Mouse (Mus musculus): ENCODE measurements at regions not wholly inside any gene's neighbourhood (a gene's known extent, or its start where the extent isn't known, plus 50 kb on each side); places are given as distances from the start of the nearest gene placed in this dataset.

DNA sequence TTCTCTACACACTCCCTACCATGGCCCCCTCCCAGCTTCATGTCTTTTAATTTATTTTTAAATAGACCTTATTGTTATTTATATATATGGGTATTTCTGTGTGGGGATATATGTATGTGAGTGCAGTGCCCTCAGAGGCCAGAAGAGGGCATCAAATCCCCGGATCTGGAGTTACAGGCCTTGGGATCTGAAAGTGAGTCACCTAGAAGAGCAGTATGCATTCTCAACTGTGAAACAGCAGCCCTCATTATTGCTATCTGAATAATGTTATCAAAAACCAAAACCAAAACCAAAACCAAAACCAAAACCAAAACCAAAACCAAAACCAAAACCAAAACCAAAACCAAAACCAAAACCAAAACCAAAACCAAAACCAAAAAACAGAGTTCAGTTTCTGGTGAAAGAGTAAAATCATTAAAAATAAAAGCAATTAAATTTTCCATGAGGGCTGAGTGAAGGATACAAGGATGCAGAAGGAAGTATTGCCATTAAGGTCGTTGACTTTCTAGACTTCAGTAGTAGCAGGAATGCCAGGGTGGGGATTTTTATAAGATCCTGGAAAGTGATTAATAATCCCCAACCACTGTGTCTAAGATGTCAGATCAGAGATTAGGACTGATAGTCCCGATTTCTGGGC, 299.0 kb downstream of the Brinp2 start:
- H3K4me1 ChIP-seq (ENCODE audit: insufficient read depth, low read length) = no peaks in the 10 kb centered on the region
- TF ChIP-seq CTCF (IDR thresholded peaks at IDR 0.05; ENCODE audit: low read depth) = peak; percentile 30; the same call in 1 of the 2 replicates
- H3K9me3 ChIP-seq (ENCODE audit: low read length) = no peaks in the 10 kb centered on the region
- WGBS = 71% methylated on average over 3 of the region's 3 CpGs
- no peaks in the 10 kb centered on the region for H3K27me3 ChIP-seq (ENCODE audit: insufficient read depth, low read length)
- H3K27ac ChIP-seq = no peak overlapping the region
- H3K4me2 ChIP-seq (ENCODE audit: low read depth, low read length) = no peak overlapping the region
- no peak for ATAC-seq
- no peak overlapping the region for H3K9ac ChIP-seq (replicated peaks; ENCODE audit: low read length)
- no peaks in the 10 kb centered on the region for H3K36me3 ChIP-seq (ENCODE audit: insufficient read depth, low read length)
- no peak overlapping the region for H3K4me3 ChIP-seq (ENCODE audit: low read length)
- peak; percentile 25 for DNase-seq (ENCODE audit: low spot score)

DNA sequence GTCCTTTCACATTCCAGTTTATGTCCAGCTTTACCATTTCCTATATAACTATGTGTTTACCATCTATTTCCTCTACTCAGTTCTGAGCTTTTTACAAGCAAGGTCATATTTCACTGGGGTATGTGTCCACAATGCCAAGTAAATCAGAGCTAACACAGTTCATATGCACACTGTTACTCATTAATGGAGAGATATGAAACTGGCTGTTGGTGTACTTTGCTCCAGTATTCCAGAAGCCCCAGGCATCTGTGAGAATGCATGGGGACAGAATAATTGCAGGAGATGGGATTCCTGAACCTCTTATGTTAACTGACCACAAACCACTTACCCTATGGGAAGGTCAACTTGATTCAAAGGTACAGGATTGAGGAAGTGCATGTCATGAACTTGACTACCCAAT, 298.3 kb downstream of the Brinp2 start:
- Histone ChIP-seq H3K4me2 (ENCODE audit: low read depth, low read length) (no peak overlapping the region), H3K36me3 (ENCODE audit: insufficient read depth, low read length) (no peaks in the 10 kb centered on the region), H3K9me3 (ENCODE audit: low read length) (no peaks in the 10 kb centered on the region), H3K27ac (no peak overlapping the region), H3K27me3 (ENCODE audit: insufficient read depth, low read length) (no peaks in the 10 kb centered on the region), H3K4me3 (ENCODE audit: low read length) (no peak overlapping the region), H3K4me1 (ENCODE audit: insufficient read depth, low read length) (no peaks in the 10 kb centered on the region), H3K9ac (replicated peaks; ENCODE audit: low read length) (no peak overlapping the region)
- ATAC-seq = no peak
- DNase-seq (ENCODE audit: low spot score) = no peak
- TF ChIP-seq CTCF (IDR thresholded peaks at IDR 0.05; ENCODE audit: low read depth) = no peak

DNA sequence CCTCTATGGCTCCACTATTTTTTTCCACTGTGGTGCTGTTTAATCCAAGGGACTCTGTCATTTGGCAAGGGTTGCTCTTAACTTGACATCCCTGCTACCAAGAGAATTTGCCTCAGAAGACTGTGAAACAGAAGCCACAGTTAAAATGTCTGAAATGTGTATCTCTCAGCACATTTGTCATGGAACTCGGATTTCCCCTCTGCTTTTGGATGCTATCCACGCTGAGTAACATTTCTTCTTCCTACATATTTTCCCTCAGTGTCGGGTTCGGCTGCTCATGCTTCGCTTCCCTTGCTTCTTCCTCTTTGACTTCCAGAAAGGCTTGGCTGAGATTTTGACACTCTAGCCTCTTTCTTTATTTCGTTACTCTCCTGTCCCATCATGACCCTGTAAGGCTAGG, 294.1 kb downstream of the Brinp2 start:
- WGBS = 84% methylated on average over 6 of the region's 6 CpGs
- H3K36me3 ChIP-seq (ENCODE audit: insufficient read depth, low read length) = no peaks in the 10 kb centered on the region
- no peaks in the 10 kb centered on the region for H3K27me3 ChIP-seq (ENCODE audit: insufficient read depth, low read length)
- ATAC-seq (no peak), DNase-seq (ENCODE audit: low spot score) (no peak)
- no peak overlapping the region for H3K4me3 ChIP-seq (ENCODE audit: low read length)
- no peak for TF ChIP-seq CTCF (IDR thresholded peaks at IDR 0.05; ENCODE audit: low read depth)
- H3K9ac ChIP-seq (replicated peaks; ENCODE audit: low read length) = no peak overlapping the region
- no peak overlapping the region for H3K4me2 ChIP-seq (ENCODE audit: low read depth, low read length)
- H3K4me1 ChIP-seq (ENCODE audit: insufficient read depth, low read length) = no peaks in the 10 kb centered on the region
- H3K9me3 ChIP-seq (ENCODE audit: low read length) = no peaks in the 10 kb centered on the region
- no peak overlapping the region for H3K27ac ChIP-seq

DNA sequence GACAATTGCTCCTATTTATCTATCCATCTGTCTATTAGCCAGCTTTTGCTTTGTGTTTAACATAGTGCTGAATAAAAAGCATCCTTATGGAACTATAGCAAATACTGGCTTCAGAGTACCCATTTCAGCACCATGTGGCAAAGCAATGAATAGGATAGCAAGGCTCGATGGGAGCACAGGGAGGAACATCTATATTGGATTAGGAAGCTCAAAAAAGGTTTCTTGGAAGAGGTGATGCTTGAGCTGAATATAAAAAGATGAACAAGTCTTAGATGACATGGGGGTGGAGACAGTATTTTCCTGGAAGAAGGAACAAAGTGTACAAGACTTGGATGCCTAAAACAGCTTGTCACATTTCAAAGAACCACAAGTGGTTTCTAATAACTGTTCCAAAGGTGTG, 273.9 kb downstream of the Brinp2 start:
- no peak for TF ChIP-seq CTCF (IDR thresholded peaks at IDR 0.05; ENCODE audit: low read depth)
- Histone ChIP-seq H3K4me1 (ENCODE audit: insufficient read depth, low read length) (no peaks in the 10 kb centered on the region), H3K9ac (replicated peaks; ENCODE audit: low read length) (no peak overlapping the region), H3K27me3 (ENCODE audit: insufficient read depth, low read length) (no peaks in the 10 kb centered on the region), H3K27ac (no peak overlapping the region), H3K4me2 (ENCODE audit: low read depth, low read length) (no peak overlapping the region), H3K9me3 (ENCODE audit: low read length) (no peaks in the 10 kb centered on the region), H3K4me3 (ENCODE audit: low read length) (no peak overlapping the region), H3K36me3 (ENCODE audit: insufficient read depth, low read length) (no peaks in the 10 kb centered on the region)
- 84% methylated on average over 1 of the region's 1 CpGs for WGBS
- ATAC-seq = no peak
- DNase-seq (ENCODE audit: low spot score) = no peak

DNA sequence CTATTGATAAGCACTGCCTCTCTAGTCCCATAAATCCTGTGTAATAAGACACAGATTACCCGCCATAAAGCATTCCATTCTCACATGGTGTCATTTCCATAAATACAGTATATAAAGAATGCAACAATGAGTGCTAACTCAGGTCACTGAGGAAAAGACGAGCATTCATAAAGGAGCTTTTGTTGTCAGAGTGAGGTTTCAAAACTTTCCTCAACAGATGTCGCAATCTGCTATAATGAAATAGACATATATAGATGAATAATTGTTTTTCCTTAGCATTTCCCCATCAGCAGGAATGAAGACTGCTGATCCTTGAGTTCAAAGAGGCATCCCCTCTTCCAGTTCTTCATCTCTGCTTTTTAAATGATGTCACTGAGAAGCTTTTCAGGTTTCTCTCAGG, 270.3 kb downstream of the Brinp2 start:
- WGBS = 78% methylated on average over 3 of the region's 3 CpGs
- Histone ChIP-seq H3K27me3 (ENCODE audit: insufficient read depth, low read length) (no peaks in the 10 kb centered on the region), H3K36me3 (ENCODE audit: insufficient read depth, low read length) (no peaks in the 10 kb centered on the region), H3K9ac (replicated peaks; ENCODE audit: low read length) (no peak overlapping the region), H3K4me2 (ENCODE audit: low read depth, low read length) (no peak overlapping the region), H3K4me3 (ENCODE audit: low read length) (no peak overlapping the region), H3K9me3 (ENCODE audit: low read length) (no peaks in the 10 kb centered on the region), H3K27ac (no peak overlapping the region), H3K4me1 (ENCODE audit: insufficient read depth, low read length) (no peaks in the 10 kb centered on the region)
- no peak for ATAC-seq
- no peak for TF ChIP-seq CTCF (IDR thresholded peaks at IDR 0.05; ENCODE audit: low read depth)
- DNase-seq (ENCODE audit: low spot score) = no peak

DNA sequence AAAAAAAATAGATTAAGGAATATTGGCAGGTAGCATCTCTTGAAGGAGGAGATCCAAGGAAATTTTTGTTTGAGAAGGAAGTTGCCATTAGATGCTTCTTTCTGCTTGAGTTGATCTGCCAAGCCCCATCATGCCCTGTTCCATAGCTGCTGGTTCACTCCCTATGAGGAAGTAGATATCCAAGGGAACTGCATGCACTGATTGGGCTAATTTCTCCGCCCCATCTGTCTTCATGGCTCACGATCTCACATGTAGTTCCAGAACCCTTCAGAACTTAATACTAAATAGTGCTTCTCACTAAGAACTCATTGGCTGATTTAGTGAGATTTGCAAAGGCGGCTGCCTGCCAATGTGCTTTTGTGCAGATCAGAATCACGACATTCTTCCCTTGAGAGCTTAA, 258.6 kb downstream of the Brinp2 start:
- ATAC-seq (no peak), DNase-seq (ENCODE audit: low spot score) (no peak)
- Histone ChIP-seq H3K4me1 (ENCODE audit: insufficient read depth, low read length) (no peaks in the 10 kb centered on the region), H3K9me3 (ENCODE audit: low read length) (no peaks in the 10 kb centered on the region), H3K9ac (replicated peaks; ENCODE audit: low read length) (no peak overlapping the region), H3K4me2 (ENCODE audit: low read depth, low read length) (no peak overlapping the region), H3K4me3 (ENCODE audit: low read length) (no peak overlapping the region), H3K27me3 (ENCODE audit: insufficient read depth, low read length) (no peaks in the 10 kb centered on the region), H3K36me3 (ENCODE audit: insufficient read depth, low read length) (no peaks in the 10 kb centered on the region), H3K27ac (no peak overlapping the region)
- TF ChIP-seq CTCF (IDR thresholded peaks at IDR 0.05; ENCODE audit: low read depth) = no peak
- WGBS = 80% methylated on average over 4 of the region's 4 CpGs

DNA sequence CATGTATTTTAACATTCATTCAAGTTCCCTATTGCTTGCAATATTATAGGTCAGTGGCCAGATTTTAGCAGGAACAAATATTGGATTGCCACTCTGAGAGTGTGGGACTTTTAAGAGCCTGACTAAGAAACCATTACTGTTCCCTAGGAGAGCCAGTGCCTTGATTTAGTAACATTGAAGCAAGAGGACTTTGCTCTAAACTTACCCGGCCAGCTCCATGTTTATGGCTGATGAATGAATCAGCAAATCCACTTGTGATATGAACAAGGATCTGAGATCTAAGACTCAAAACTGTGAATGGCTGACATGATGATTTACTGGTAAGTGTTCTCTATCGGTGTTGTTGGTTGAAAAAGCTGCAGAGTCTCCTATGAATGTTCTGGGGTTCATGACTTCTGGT, 236.4 kb downstream of the Brinp2 start:
- H3K36me3 ChIP-seq (ENCODE audit: insufficient read depth, low read length) = no peaks in the 10 kb centered on the region
- no peak overlapping the region for H3K27ac ChIP-seq
- DNase-seq (ENCODE audit: low spot score) = no peak
- no peaks in the 10 kb centered on the region for H3K27me3 ChIP-seq (ENCODE audit: insufficient read depth, low read length)
- 86% methylated on average over 2 of the region's 2 CpGs for WGBS
- TF ChIP-seq CTCF (IDR thresholded peaks at IDR 0.05; ENCODE audit: low read depth) = no peak
- H3K9ac ChIP-seq (replicated peaks; ENCODE audit: low read length) = no peak overlapping the region
- H3K4me3 ChIP-seq (ENCODE audit: low read length) = no peak overlapping the region
- no peaks in the 10 kb centered on the region for H3K4me1 ChIP-seq (ENCODE audit: insufficient read depth, low read length)
- H3K9me3 ChIP-seq (ENCODE audit: low read length) = no peaks in the 10 kb centered on the region
- no peak overlapping the region for H3K4me2 ChIP-seq (ENCODE audit: low read depth, low read length)
- no peak for ATAC-seq
